Mouse (Mus musculus) C2C12 (cell line): ENCODE data around the gene Myh1.

Experiments used
- CEBPB ChIP-seq: IDR thresholded peaks from one replicate; pipeline ENCODE4 v1.6.1; 2011; ENCODE audit warnings: low read depth, mild to moderate bottlenecking, control low read depth, moderate library complexity
- CTCF ChIP-seq: IDR thresholded peaks from one replicate; pipeline ENCODE4 v1.5.1; 2011; ENCODE audit not compliant: control insufficient read depth, insufficient read depth, insufficient read length
- FOSL1 ChIP-seq: IDR thresholded peaks from one replicate; pipeline ENCODE4 v1.8.0; 2011; ENCODE audit warnings: mild to moderate bottlenecking, low read length; ENCODE audit not compliant: poor library complexity, insufficient read depth, severe bottlenecking
- MAX ChIP-seq: IDR thresholded peaks from one replicate; pipeline ENCODE4 v1.6.1; 2011; ENCODE audit warnings: mild to moderate bottlenecking, control low read depth
- MYOD1 ChIP-seq: IDR thresholded peaks from one replicate; pipeline ENCODE4 v1.6.1; 2011; ENCODE audit warnings: low read depth; ENCODE audit not compliant: control insufficient read depth, insufficient read length
- MYOG ChIP-seq: IDR thresholded peaks from one replicate; pipeline ENCODE4 v1.6.1; 2011; ENCODE audit not compliant: control insufficient read depth, insufficient read length; ENCODE audit errors: extremely low read depth
- USF1 ChIP-seq: IDR thresholded peaks from one replicate; pipeline ENCODE4 v1.6.1; 2011; ENCODE audit warnings: low read depth, mild to moderate bottlenecking, control low read depth, moderate library complexity

- TF ChIP-seq CTCF = no peak
- no peak for TF ChIP-seq MYOD1
- TF ChIP-seq MAX = no peak
- TF ChIP-seq CEBPB = no peak
- no peak for TF ChIP-seq USF1
- no peak for TF ChIP-seq MYOG
- no peak for TF ChIP-seq FOSL1
Observed at GRCm38 (mm10) chr11:67153843-67154242, 46.0 kb upstream of the Myh1 start.
